Mouse (Mus musculus) telencephalon, adult 2 months (tissue): Measurements from ENCODE around the gene Rwdd4a.
A peak's percentile ranks its signal among the peaks of the same experiment; 100 is the strongest.

Experiments
- DNase-seq: peaks from one replicate; pipeline ENCODE4 v3.0.0-alpha.2; 2011; ENCODE audit warnings: low read depth, low spot score

Gene Rwdd4a

DNA sequence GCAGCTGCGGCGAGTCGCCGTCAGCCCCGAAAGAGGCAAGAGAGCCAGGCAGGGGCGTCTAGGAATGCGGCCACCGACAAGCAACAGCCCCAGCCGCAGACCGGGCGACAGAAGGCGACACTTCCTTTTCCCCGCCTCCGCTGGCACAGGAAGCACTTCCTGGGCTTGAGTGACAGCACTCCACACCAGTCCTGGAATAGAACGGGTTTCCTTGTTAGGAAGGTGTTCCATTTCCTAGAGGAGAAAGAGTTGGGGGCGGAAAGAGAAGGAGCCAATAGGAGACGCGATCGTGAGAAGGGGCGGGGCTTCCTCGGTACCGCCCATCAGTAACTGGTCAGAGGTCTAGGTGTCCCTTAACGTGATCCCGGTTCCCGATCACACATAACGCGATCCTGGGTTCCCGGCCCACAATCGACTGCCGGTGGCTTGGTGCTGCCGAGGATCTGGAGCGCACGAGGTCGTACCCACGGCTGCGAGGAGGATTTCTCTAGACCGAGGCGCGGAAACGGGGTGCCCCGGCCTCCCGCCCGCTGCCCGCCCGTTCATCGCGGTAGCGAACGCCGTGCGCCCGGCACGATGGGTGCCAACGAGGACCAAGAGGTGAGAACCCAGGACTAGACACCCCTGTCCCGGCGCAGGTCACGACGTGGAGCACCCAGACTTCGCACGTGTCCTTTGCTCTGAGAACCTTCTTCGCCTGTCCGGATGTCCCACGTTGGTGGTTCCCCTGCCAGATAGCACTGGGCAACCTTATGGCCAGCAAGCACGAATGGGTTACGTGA is at the start of gene Rwdd4a, which contains the start of gene Trappc11:
Rwdd4a (plus strand) TSS at position 321 of the 782 bp plus-strand sequence.
Trappc11 (minus strand) TSS at position 127 of the 782 bp plus-strand sequence.
- peak; percentile 98 for DNase-seq

DNA sequence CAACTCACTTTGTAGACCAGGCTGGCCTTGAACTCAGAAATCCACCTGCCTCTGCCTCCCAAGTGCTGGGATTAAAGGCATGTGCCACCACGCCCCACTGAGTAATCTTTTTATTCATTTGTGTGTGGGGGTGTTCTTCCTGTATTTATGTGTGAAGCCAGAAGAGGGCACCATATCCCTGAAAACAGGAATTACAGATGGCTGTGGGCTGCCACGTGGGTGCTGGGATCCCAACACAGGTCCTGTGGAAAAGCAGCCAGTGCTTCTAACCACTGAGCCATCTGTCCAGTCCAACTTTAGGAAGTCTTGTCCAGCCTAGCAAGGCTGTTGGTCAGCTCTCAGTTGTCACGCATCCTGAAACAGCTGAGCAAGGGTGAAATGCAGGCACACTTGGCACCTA is 46.2 kb upstream of the Rwdd4a start:
- DNase-seq: no peak

GRCm38 (mm10) chr8:47493106-47493505 is 40.4 kb upstream of the Rwdd4a start:
- no peak for DNase-seq

DNA sequence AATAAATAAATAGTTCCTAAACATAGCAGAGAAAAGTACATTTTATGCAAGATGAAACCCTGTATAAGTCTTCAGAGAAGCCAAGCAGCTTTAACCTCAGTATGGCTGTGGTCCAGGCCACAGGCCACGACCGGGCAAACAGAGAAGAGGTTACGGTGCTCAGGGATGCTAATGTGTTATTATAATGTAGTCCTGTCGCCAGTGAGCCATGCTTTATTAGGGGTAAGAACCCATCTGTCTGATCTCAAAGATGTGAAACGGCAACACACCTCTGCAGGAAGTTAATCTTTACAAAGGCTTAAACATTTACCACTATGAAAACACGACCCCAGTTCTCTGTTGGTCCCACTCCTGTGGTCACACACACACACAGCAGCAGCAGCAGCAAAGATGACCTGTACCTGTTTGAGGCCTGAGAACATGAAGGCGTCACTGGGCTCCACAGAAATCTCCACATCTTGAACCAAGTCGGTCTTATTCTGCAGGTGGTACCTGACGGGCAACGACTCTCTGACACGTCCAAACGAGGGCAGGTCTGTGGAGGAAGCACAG is 38.8 kb upstream of the Rwdd4a start:
- no peak for DNase-seq

DNA sequence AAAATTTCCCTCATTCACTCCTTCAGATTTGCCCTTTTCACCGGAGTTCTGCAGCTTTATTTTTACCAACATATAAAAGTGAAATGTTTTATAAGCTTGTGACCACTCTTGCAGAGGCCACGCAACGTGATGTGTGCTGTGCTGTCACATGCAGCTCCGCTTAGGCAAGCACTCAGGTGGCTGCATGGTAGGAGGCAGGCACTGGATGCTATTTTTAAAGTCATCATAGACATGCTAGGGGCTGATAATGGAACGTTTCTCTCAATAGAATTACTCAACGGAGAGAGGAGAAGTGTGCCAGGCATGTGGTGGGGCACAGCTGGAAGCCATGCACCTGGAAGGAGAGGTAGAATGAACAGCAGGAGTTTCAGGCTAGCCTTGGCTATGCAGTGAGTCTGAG is 38.0 kb upstream of the Rwdd4a start:
- no peak for DNase-seq

- DNase-seq: no peak
Measured at GRCm38 (mm10) chr8:47501994-47502393, 31.5 kb upstream of the Rwdd4a start.

GRCm38 (mm10) chr8:47502546-47502945 is 30.9 kb upstream of the Rwdd4a start:
- no peak for DNase-seq

DNA sequence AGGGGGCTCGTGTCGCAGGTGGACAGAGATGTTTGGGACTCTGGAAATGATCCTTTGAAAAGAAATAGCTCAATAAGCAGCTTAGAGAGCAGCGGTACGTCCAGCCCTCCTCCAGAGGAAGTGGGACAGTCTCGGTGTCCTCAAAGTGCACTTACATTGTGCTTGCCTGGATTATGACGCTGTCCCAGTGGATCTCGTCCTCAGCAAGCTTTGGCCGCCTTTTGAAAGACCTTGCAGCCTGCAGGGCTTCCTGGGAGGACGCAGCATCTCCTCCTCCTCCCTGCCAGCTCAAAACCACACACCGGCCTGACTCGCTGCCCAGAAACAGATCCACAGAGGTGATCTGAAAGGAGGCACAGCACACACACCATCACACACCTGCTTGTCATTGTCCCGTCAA is 28.0 kb upstream of the Rwdd4a start:
- DNase-seq: no peak

DNA sequence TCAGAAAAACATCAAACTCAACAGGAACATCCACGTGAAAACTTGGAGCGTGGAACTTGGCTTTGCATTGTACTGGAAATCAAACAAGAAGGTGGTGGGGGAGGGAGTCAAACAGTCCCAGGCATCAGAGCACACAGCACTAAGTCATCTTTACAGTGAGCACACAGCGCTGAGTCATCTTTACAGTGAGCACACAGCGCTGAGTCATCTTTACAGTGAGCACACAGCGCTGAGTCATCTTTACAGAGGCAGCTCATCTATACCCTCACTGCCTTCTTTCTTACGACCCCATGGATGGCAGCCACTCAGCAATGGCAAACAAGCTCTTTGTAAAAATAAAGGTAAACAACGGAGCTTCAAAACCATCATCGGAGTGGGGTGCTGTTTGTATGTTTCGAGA is 22.5 kb upstream of the Rwdd4a start:
- DNase-seq: no peak

DNA sequence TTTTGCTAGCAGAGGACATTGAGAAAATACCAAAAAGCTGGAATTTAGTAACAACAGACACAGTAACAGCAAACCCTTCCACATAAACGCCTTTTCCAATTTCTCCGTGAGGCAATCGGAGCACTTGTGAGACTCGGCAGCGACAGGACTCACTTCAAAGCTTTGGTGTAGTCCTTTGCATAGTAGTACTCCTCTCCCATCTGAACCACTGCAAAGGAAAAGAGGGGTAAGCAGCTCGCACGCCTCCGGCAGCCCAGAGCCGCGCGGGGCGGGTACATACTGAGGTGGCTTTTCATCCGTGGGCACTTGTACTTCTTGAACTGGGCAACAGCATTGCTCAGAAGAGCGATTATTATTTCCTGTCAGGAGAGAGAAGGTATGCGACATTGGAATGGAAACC is 19.9 kb upstream of the Rwdd4a start:
- no peak for DNase-seq

- no peak for DNase-seq
Measured at GRCm38 (mm10) chr8:47528094-47528493, 5.4 kb upstream of the Rwdd4a start.

DNA sequence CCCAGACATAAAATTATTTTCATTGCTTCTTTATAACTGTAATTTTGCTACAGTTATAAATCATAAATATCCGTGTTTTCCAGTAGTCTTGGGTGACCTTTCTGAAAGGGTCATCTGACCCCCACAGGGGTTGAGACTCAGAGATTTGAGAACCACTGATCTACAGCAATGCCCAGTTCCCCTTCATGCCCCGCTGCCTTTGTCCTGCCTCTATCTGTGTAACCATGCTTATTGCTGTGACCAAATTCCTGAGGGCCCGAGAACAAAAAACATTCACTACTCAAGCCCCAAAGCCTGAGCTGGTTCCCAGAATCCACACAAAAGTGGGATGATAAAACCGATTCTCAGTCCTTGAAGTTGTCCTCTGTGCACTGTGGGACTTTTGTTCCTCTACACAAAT is 4.9 kb downstream of the Rwdd4a start:
- DNase-seq: no peak

- no peak for DNase-seq
Measured at GRCm38 (mm10) chr8:47542746-47543145, 9.3 kb downstream of the Rwdd4a start.

GRCm38 (mm10) chr8:47544094-47544493 is 10.6 kb downstream of the Rwdd4a start:
- DNase-seq: no peak

DNA sequence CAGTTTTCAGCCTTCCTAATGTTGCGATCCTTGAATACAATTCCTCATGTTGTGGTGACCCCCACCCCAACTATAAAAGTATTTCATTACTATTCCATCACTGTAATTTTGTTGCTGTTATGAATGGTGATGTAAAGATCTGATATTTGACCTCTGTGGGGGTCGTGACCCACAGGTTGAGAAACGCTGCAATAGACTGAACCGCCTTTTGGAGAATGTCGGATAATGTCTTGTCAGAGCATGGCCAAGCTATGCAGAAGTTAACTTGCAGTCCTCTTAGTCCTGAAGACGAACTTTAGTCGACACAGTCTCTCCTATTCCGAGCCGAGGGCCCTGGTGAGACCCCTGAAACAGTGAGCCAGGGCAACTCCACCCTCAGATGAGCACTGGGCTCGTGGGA is 13.6 kb downstream of the Rwdd4a start:
- DNase-seq: no peak

- DNase-seq: no peak
Measured at GRCm38 (mm10) chr8:47553613-47554012, 20.1 kb downstream of the Rwdd4a start.

DNA sequence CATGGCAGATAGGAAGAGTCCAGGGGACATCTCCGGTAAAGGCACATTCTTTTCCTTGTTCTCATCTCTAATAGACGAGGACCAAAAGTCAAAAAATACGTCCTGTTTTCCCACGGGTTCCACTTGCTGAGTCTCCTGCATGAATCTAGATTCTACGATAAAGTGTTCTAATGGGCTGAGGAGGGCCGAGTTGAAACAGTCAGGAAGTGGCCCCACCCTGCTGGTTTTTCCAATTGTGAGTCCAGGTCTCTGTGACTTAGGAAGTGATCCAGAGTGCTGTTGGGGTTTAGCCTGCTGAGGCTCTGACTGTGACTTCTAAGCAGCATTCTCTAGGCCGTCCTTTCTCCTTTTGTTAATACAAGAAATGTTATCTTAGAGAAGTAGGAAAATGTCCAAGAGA is 23.0 kb downstream of the Rwdd4a start:
- DNase-seq: no peak

- no peak for DNase-seq
Measured at GRCm38 (mm10) chr8:47558274-47558673, 24.8 kb downstream of the Rwdd4a start.

GRCm38 (mm10) chr8:47560801-47561200 is 27.3 kb downstream of the Rwdd4a start:
- DNase-seq: no peak

GRCm38 (mm10) chr8:47566551-47566950 is 33.1 kb downstream of the Rwdd4a start:
- DNase-seq: no peak

- no peak for DNase-seq
Measured at GRCm38 (mm10) chr8:47568098-47568497, 34.6 kb downstream of the Rwdd4a start.

- DNase-seq: no peak
Measured at GRCm38 (mm10) chr8:47570161-47570560, 36.7 kb downstream of the Rwdd4a start.

DNA sequence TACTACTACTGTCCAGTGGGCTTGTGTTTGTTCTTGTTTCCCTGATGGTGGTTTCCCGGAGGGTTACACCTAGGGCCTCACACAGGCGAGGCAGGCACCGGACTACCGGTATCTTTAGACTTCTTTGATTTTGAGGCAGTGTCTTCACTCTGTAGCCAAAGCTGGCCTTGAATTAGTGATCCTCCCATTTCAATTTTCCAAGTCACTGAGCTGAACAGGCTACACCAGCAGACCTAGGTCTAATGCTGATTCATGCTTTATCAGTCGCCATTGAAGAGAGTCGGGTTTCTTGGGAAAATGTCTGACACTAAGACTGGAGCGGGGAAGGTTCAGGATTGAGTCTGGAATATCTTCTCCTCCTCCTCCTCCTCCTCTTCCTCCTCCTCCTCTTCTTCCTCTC is 40.0 kb downstream of the Rwdd4a start:
- DNase-seq: no peak
